Mouse (Mus musculus) forebrain, embryonic 14.5 days (tissue): ENCODE data around the gene Foxk1. TPM values are rescaled to one million over a fixed set of nuclear protein-coding genes. Genes with fewer than 3 reads are reported as not detected.

Experiments
- ATAC-seq: fragments of 200-750 bp; cut with Nextera tagmentation; 2 replicates; pipeline ENCODE4 v1.8.0; 2017; ENCODE audit warnings: mild to moderate bottlenecking, moderate library complexity
- DNase-seq: peaks from one replicate; pipeline ENCODE4 v3.0.0-alpha.2; 2015; ENCODE audit warnings: low spot score
- H3K27ac ChIP-seq: fragments of 300-500 bp; sonication (generic); 2 replicates; pipeline ENCODE4 v1.5.1; 2014; ENCODE audit warnings: low read depth, mild to moderate bottlenecking, control low read depth, low read length, moderate library complexity
- H3K27me3 ChIP-seq: fragments of 300-500 bp; sonication (generic); replicated peaks from 2 replicates; pipeline ENCODE4 v1.6.1; 2014; ENCODE audit warnings: low read length, control low read depth, mixed read lengths; ENCODE audit not compliant: control insufficient read depth, insufficient read depth
- H3K36me3 ChIP-seq: fragments of 300-500 bp; sonication (generic); 2 replicates; pipeline ENCODE4 v1.6.1; 2014; ENCODE audit warnings: low read length, control low read depth; ENCODE audit not compliant: control insufficient read depth, insufficient read depth
- H3K4me1 ChIP-seq: fragments of 300-500 bp; sonication (generic); 2 replicates; pipeline ENCODE4 v1.6.1; 2014; ENCODE audit warnings: antibody characterized with exemption, low read length, control low read depth; ENCODE audit not compliant: control insufficient read depth, insufficient read depth
- H3K4me2 ChIP-seq: fragments of 300-500 bp; sonication (generic); 2 replicates; pipeline ENCODE4 v1.6.1; 2014; ENCODE audit warnings: mild to moderate bottlenecking, control low read depth, low read length
- H3K4me3 ChIP-seq: fragments of 300-500 bp; sonication (generic); 2 replicates; pipeline ENCODE4 v1.5.1; 2014; ENCODE audit warnings: low read depth, low read length, control low read depth
- H3K9ac ChIP-seq: fragments of 300-500 bp; sonication (generic); 2 replicates; pipeline ENCODE4 v1.6.1; 2014; ENCODE audit warnings: mild to moderate bottlenecking, low read length, control low read depth, moderate library complexity
- H3K9me3 ChIP-seq: fragments of 300-500 bp; sonication (generic); replicated peaks from 2 replicates; pipeline ENCODE4 v1.6.1; 2016; ENCODE audit warnings: low read length, control low read depth, mixed read lengths; ENCODE audit not compliant: control insufficient read depth
- WGBS: fragments of 180-500 bp; shearing (Covaris S2); extraction: QIAGEN DNeasy Blood & Tissue Kit; methylation state at CpG from one replicate; pipeline ENCODE4 v1.1.7; 2014; 5-methylcytosine and 5-hydroxymethylcytosine counted together
- polyA plus RNA-seq: library from polyadenylated mRNA; unstranded; fragments of >200 nt; fragmentation: Nextera tagmentation; extraction: Ambion mirVana; gene quantifications from 2 replicates; pipeline ENCODE4 v1.2.1, GENCODE M21; 2014

Gene Foxk1
- polyA plus RNA-seq, 1 experiment from 2014 or later: 1.8 TPM

DNA sequence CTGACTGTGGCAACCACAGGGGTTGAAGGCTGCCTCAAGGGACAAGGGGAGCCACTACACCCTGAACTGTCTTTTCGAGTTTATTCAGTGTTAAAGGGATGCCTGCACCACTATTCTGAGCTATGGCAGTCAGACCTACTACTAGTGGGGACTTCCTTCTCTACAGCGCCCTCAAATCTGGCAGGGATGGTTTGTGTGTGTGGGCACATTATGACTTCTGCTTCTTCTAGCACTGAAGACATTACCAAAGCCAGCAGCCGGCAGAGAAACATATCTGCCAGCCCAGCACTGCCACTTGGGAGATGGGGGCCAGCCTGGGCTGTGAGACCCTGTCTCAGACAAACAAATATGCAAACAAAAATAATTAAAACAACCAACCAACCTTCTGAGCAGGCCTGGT, 102.9 kb downstream of the Foxk1 start:
- H3K4me1 ChIP-seq: peaks cover 1% of the 10 kb centered on the region; the same call in 1 of the 2 replicates
- H3K9ac ChIP-seq: no peak overlapping the region
- no peak overlapping the region for H3K4me3 ChIP-seq
- H3K36me3 ChIP-seq: no peaks in the 10 kb centered on the region
- WGBS: 81% methylated on average over 3 of the region's 3 CpGs
- ATAC-seq (no peak), DNase-seq (no peak)
- no peak overlapping the region for H3K4me2 ChIP-seq
- no peaks in the 10 kb centered on the region for H3K9me3 ChIP-seq
- H3K27ac ChIP-seq: no peak overlapping the region
- no peaks in the 10 kb centered on the region for H3K27me3 ChIP-seq

DNA sequence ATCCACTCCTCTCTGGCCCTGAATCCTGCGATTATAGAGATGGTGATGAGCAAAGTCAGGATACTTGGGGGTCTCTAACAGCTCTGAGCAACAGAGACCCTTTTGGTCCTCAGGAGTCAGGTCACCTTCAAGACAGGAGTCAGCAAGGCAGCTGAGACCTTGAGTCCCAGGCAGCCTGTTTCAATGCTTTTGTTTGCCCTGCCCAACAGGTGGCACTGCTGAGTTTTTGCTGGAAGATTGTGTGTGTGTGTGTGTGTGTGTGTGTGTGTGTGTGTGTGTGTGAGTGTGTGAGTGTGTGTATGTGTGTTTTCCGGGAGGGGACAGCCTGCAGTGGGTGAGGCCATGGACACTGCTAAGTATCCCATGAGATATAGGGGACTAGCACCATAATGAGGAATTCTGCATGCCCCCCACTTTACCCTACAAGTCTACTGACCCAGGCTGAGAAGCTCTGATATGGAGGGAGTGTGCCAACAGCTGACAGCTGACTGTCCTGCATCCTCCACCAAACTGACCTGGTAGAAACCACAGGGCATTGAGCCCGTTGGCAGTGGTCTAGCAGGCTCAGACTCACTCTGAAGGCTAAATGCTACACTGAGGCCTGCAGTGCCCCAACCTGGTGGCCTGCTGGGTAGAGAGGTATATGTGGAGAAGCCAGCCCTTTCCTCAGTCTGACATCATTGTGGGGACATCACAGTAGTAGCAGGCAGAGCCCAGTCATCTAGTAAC, 104.6 kb downstream of the Foxk1 start:
- no peak overlapping the region for H3K4me3 ChIP-seq
- no peak overlapping the region for H3K9ac ChIP-seq
- H3K36me3 ChIP-seq: no peaks in the 10 kb centered on the region
- ATAC-seq (no peak), DNase-seq (no peak)
- H3K9me3 ChIP-seq: no peaks in the 10 kb centered on the region
- peaks cover 7% of the 10 kb centered on the region for H3K4me1 ChIP-seq
- no peak overlapping the region for H3K27ac ChIP-seq
- 92% methylated on average over 3 of the region's 3 CpGs for WGBS
- no peak overlapping the region for H3K4me2 ChIP-seq
- no peaks in the 10 kb centered on the region for H3K27me3 ChIP-seq

DNA sequence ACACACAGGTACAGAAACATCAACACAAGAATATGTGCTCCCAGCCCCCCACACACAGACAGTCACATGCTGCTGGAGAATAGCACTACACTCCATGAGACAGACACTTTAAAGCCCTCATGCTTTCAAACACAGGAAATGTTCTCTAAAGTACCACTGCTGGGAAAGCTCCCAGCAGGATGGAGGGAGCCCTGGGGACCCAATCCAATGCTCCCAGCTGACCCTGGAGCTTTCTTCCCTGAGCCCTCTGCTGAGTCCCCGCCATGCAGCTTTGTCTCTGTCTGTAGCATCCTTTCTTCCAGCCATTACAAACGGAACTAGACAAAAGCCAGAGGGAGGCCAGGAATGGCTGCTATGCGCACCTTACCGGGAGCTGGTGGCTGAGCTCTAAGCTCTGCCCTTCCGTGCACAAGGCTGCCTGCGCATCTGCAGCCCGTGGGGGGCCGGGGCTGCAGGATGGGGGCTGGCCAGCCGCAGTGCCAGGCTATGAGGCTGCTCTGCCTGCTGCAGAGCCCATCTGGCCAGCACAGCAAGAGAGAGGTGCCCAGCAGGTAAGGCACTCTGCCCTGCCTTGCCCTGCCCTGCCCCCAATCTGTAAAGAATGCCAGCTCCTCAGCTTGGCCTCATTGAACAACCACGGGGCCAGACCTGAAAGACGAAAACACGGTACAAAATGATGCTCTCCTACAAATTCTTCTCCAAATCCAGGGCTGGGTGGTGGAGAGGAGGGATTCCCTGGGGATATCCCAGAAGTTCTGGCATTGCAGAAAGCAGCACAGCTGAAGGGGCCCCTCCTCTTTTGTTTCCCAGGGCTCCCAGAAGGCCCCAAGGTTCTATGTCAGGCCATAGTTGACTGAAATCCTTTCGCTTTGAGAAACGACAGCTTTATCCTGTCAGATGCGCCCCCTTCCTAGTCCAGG, 108.1 kb downstream of the Foxk1 start:
- Histone ChIP-seq H3K4me3 (no peak overlapping the region), H3K27ac (peak overlapping the region; percentile 68), H3K9ac (peak overlapping the region; percentile 64), H3K36me3 (no peaks in the 10 kb centered on the region), H3K4me1 (peaks cover 7% of the 10 kb centered on the region), H3K4me2 (peak overlapping the region; percentile 34), H3K27me3 (no peaks in the 10 kb centered on the region), H3K9me3 (no peaks in the 10 kb centered on the region)
- DNase-seq (peak; percentile 27), ATAC-seq (peak; percentile 40)
- WGBS: 8% methylated on average over 15 of the region's 15 CpGs

DNA sequence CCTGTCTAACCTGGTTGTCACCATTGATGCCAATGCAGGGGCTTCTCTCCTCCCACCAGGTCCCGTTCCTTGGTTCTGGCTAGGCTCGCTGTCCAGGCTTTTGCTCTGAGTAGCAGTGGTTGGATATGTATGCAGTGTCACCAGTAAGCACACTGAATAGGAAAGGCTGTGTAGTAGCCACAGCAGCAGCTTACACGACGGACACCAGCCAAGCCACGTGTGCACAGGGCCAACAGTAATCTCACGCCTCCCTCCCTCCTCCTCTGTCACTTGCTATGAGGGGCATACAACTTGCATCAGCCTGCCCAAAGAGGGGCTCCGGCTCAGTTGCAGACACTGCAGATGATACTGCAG, 108.7 kb downstream of the Foxk1 start:
- no peak overlapping the region for H3K4me2 ChIP-seq
- H3K4me1 ChIP-seq: peaks cover 7% of the 10 kb centered on the region
- peak overlapping the region; percentile 64; the same call in 1 of the 2 replicates for H3K9ac ChIP-seq
- no peaks in the 10 kb centered on the region for H3K36me3 ChIP-seq
- no peaks in the 10 kb centered on the region for H3K27me3 ChIP-seq
- H3K27ac ChIP-seq: peak overlapping the region; percentile 68; the same call in 1 of the 2 replicates
- 49% methylated on average over 7 of the region's 7 CpGs for WGBS
- H3K4me3 ChIP-seq: no peak overlapping the region
- DNase-seq: no peak
- no peaks in the 10 kb centered on the region for H3K9me3 ChIP-seq
- ATAC-seq: peak; percentile 32; the same call in 1 of the 2 replicates

Other genes with a start within 250 kb of the Foxk1 start
- 9.4 and 14.3 TPM in 2 replicates for gene Ap5z1, start 62.4 kb downstream of the Foxk1 start, polyA plus RNA-seq
- 0.15 and 0.27 TPM in 2 replicates for gene Papolb, start 128.6 kb downstream of the Foxk1 start, polyA plus RNA-seq
- gene Radil, start 149.6 kb downstream of the Foxk1 start, polyA plus RNA-seq: 5.9 and 10.0 TPM in 2 replicates
- gene Mmd2, start 207.3 kb downstream of the Foxk1 start, polyA plus RNA-seq: 71.9 and 75.1 TPM in 2 replicates
- 41.5 and 49.4 TPM in 2 replicates for gene Wipi2, start 226.2 kb downstream of the Foxk1 start, polyA plus RNA-seq